Mouse (Mus musculus) myocyte (in vitro differentiated cells): Measurements from ENCODE around the gene Krt90.

ENCODE experiments used
- CEBPB ChIP-seq: IDR thresholded peaks from 2 replicates; pipeline ENCODE4 v1.6.1; 2011; ENCODE audit warnings: mild to moderate bottlenecking, moderate library complexity; ENCODE audit not compliant: poor library complexity, insufficient read depth, severe bottlenecking
- E2F4 ChIP-seq: IDR thresholded peaks from one replicate; pipeline ENCODE4 v1.6.1; 2011; ENCODE audit warnings: mild to moderate bottlenecking, control low read depth, moderate library complexity; ENCODE audit not compliant: insufficient read depth
- MAX ChIP-seq: IDR thresholded peaks from one replicate; pipeline ENCODE4 v1.6.1; 2011; ENCODE audit warnings: low read depth, mild to moderate bottlenecking, control low read depth
- MYOD1 ChIP-seq, 3 experiments: IDR thresholded peaks; one replicate each; pipeline ENCODE4 v1.6.1; 2011; ENCODE audit warnings: control low read depth in 2 of 3, low read depth in 2 of 3, mild to moderate bottlenecking in 2 of 3, moderate library complexity in 1 of 3; ENCODE audit not compliant: insufficient read length in 2 of 3, control insufficient read depth in 1 of 3
- MYOG ChIP-seq, 3 experiments: IDR thresholded peaks; one replicate each; pipeline ENCODE4 v1.6.1; 2011; ENCODE audit warnings: control low read depth in 2 of 3, low read depth in 2 of 3, mild to moderate bottlenecking in 2 of 3; ENCODE audit not compliant: insufficient read length in 2 of 3, control insufficient read depth in 1 of 3, insufficient read depth in 1 of 3
- POLR2A ChIP-seq: IDR thresholded peaks from one replicate; pipeline ENCODE4 v1.6.1; 2011; ENCODE audit warnings: low read depth, mild to moderate bottlenecking, control low read depth, moderate library complexity; ENCODE audit not compliant: insufficient read length
- TCF12 ChIP-seq: IDR thresholded peaks from one replicate; pipeline ENCODE4 v1.6.1; 2011; ENCODE audit warnings: mild to moderate bottlenecking, control low read depth; ENCODE audit not compliant: poor library complexity, insufficient read depth, severe bottlenecking
- TCF3 ChIP-seq: IDR thresholded peaks from one replicate; pipeline ENCODE4 v1.6.1; 2011; ENCODE audit warnings: low read depth, control low read depth; ENCODE audit not compliant: insufficient read length
- USF1 ChIP-seq: IDR thresholded peaks from one replicate; pipeline ENCODE4 v1.6.1; 2011; ENCODE audit warnings: low read depth, mild to moderate bottlenecking, control low read depth, moderate library complexity

DNA sequence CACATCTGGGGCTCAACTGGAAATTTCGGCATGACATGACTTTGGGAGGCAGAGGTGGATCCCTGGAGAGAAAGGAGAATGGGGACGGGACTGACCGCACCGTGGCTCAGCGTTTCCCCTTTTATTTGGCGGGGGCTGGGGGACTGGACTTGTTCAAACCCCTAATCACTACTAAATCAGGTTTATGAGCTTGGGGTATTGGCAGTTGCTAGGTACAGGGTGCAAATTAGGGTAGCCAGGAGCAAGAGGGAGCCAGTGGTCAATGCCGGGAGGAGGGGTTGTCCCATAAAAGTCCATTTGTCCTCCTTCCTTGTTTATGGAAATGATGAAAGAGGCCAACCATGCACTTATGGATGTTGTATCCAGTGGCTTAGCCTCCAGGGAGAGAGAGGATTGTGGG lies 12.2 kb downstream of the Krt90 start, which contains the start of gene Krt82:
- TF ChIP-seq MAX (no peak), POLR2A (no peak), TCF3 (no peak), MYOD1 (IDR thresholded peaks at IDR 0.05; ENCODE audit: control insufficient read depth in 1 of 3, insufficient read length in 2 of 3, low read depth in 2 of 3) (no peak), TCF12 (no peak), MYOG (IDR thresholded peaks at IDR 0.05; ENCODE audit: control insufficient read depth in 1 of 3, insufficient read depth in 1 of 3, insufficient read length in 2 of 3, low read depth in 2 of 3) (no peak), E2F4 (no peak), USF1 (no peak), CEBPB (no peak)
